Mouse (Mus musculus) limb, embryonic 11.5 days (tissue): ENCODE measurements at regions not wholly inside any gene's neighbourhood (a gene's known extent, or its start where the extent isn't known, plus 50 kb on each side); places are given as distances from the start of the nearest gene placed in this dataset. TPM values are rescaled to one million over a fixed set of nuclear protein-coding genes. Genes with fewer than 3 reads are reported as not detected.

Source experiments
- ATAC-seq: fragments of 200-750 bp; cut with Nextera tagmentation; 2 replicates; pipeline ENCODE4 v1.8.0; 2017; ENCODE audit warnings: low read depth; ENCODE audit not compliant: insufficient number of reproducible peaks, low FRiP score, low TSS enrichment
- DNase-seq: peaks from one replicate; pipeline ENCODE4 v3.0.0-alpha.2; 2015; ENCODE audit warnings: low spot score
- H3K27ac ChIP-seq: fragments of 300-500 bp; sonication (generic); replicated peaks from 2 replicates; pipeline ENCODE4 v1.5.1; 2014; ENCODE audit warnings: low read depth, mild to moderate bottlenecking, low read length
- H3K27me3 ChIP-seq: fragments of 300-500 bp; sonication (generic); 2 replicates; pipeline ENCODE4 v1.6.1; 2014; ENCODE audit warnings: mild to moderate bottlenecking, low read length, mixed read lengths; ENCODE audit not compliant: control insufficient read depth, insufficient read depth
- H3K36me3 ChIP-seq: fragments of 300-500 bp; sonication (generic); 2 replicates; pipeline ENCODE4 v1.6.1; 2014; ENCODE audit warnings: mild to moderate bottlenecking, low read length, moderate library complexity, mixed read lengths; ENCODE audit not compliant: control insufficient read depth, insufficient read depth
- H3K4me1 ChIP-seq: fragments of 300-500 bp; sonication (generic); 2 replicates; pipeline ENCODE4 v1.6.1; 2014; ENCODE audit warnings: low read length, mixed read lengths; ENCODE audit not compliant: control insufficient read depth, insufficient read depth
- H3K4me2 ChIP-seq: fragments of 300-500 bp; sonication (generic); 2 replicates; pipeline ENCODE4 v1.6.1; 2014; ENCODE audit warnings: low read depth, mild to moderate bottlenecking, moderate library complexity; ENCODE audit not compliant: severe bottlenecking
- H3K4me3 ChIP-seq: fragments of 300-500 bp; sonication (generic); 2 replicates; pipeline ENCODE4 v1.5.1; 2014; ENCODE audit warnings: low read depth, low read length
- H3K9ac ChIP-seq: fragments of 300-500 bp; sonication (generic); 2 replicates; pipeline ENCODE4 v1.6.1; 2014; ENCODE audit warnings: mild to moderate bottlenecking, low read length
- H3K9me3 ChIP-seq: fragments of 300-500 bp; sonication (generic); 2 replicates; pipeline ENCODE4 v1.6.1; 2016; ENCODE audit warnings: low read length; ENCODE audit not compliant: control insufficient read depth
- microRNA-seq: library from miRNA; unstranded; fragments of <30 nt; microRNA quantifications from one replicate; pipeline ENCODE4, GENCODE M21; 2016

DNA sequence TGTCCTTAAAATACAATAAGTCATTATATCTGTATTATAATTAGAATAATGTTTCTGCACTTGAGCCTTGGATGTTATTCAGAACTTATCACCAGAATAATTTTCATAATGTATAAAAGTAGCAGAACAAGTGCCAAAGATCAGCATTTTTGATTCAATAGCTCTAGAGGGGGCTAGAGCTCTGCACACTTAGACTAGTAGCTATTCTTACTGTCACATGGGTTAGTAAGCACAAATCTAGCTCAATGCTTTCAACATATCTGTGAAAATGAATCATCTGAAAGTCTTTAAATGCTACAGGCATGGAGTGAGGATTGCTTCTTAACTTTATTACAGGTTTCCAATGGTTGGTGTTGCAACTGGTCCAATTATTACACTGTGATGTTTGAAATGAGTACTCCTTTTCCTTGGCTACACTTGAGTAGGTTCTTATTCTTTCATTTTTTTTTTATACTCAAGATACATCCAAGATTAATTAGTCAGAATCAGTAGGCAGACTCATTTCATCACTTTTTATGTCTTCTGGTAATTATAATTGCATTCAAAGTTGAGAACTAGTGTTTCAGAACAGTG, 415.1 kb downstream of the Eepd1 start:
- ATAC-seq = no peak
- Histone ChIP-seq H3K4me2 (no peak overlapping the region), H3K4me1 (no peaks in the 10 kb centered on the region), H3K27me3 (no peaks in the 10 kb centered on the region), H3K27ac (no peak overlapping the region), H3K36me3 (no peaks in the 10 kb centered on the region), H3K9ac (no peak overlapping the region), H3K4me3 (no peak overlapping the region), H3K9me3 (no peaks in the 10 kb centered on the region)
- no peak for DNase-seq

Small RNA genes lying in the stretch of these regions (microRNA-seq; reads per million reads assigned to microRNA genes)
- gene Gm26190 = not detected
